Mouse (Mus musculus): ENCODE results near the gene Card14. TPM values are rescaled to one million over a fixed set of nuclear protein-coding genes. Genes with fewer than 3 reads are reported as not detected.

The Card14 gene
- polyA plus RNA-seq, 1 experiment from 2014 or later, result 0.39 TPM

- Histone ChIP-seq H3K9me3 (ENCODE audit: control insufficient read depth, low read length) (no peaks in the 10 kb centered on the region), H3K4me1 (ENCODE audit: control insufficient read depth in 2 of 2, insufficient read depth in 2 of 2, low read length in 2 of 2) (peaks cover 8 to 10% of the 10 kb centered on the region in 2 experiments), H3K27ac (replicated peaks in 1 of 2; ENCODE audit: control insufficient read depth in 1 of 2, insufficient read depth in 1 of 2, low read depth in 2 of 2, low read length in 2 of 2) (no peak overlapping the region), H3K4me3 (ENCODE audit: control insufficient read depth in 1 of 2, insufficient read depth in 1 of 2, low read depth in 1 of 2, low read length in 2 of 2) (no peak overlapping the region), H3K4me2 (ENCODE audit: low read length) (no peak overlapping the region), H3K36me3 (ENCODE audit: control insufficient read depth, insufficient read depth, low read length) (peaks cover 10% of the 10 kb centered on the region; the same call in 1 of the 2 replicates), H3K9ac (ENCODE audit: low read length) (no peak overlapping the region), H3K27me3 (ENCODE audit: control insufficient read depth, insufficient read depth, low read length) (no peaks in the 10 kb centered on the region)
- WGBS, result 57% methylated on average over 6 of the region's 6 CpGs
- no peak for ATAC-seq (ENCODE audit: insufficient number of reproducible peaks, insufficient read depth, low FRiP score, low read depth)
Measured at GRCm38 (mm10) chr11:119344865-119345264, 37.3 kb downstream of the Card14 start.

- ATAC-seq (ENCODE audit: insufficient number of reproducible peaks, insufficient read depth, low FRiP score, low read depth), result no peak
Measured at GRCm38 (mm10) chr11:119347125-119347524, 39.6 kb downstream of the Card14 start.

GRCm38 (mm10) chr11:119352113-119352512 is 44.5 kb downstream of the Card14 start:
- 73% methylated on average over 7 of the region's 7 CpGs for WGBS
- no peak overlapping the region for H3K9ac ChIP-seq (ENCODE audit: low read length)
- no peak overlapping the region for H3K4me3 ChIP-seq (ENCODE audit: control insufficient read depth in 1 of 2, insufficient read depth in 1 of 2, low read depth in 1 of 2, low read length in 2 of 2)
- H3K27me3 ChIP-seq (ENCODE audit: control insufficient read depth, insufficient read depth, low read length), result no peaks in the 10 kb centered on the region
- peaks cover 9 to 14% of the 10 kb centered on the region in 2 experiments for H3K4me1 ChIP-seq (ENCODE audit: control insufficient read depth in 2 of 2, insufficient read depth in 2 of 2, low read length in 2 of 2)
- no peak overlapping the region for H3K27ac ChIP-seq (replicated peaks in 1 of 2; ENCODE audit: control insufficient read depth in 1 of 2, insufficient read depth in 1 of 2, low read depth in 2 of 2, low read length in 2 of 2)
- no peak overlapping the region for H3K4me2 ChIP-seq (ENCODE audit: low read length)
- H3K36me3 ChIP-seq (ENCODE audit: control insufficient read depth, insufficient read depth, low read length), result 0 out of 2 replicates have a peak, but pooled peaks cover 12% of the 10 kb centered on the region
- no peaks in the 10 kb centered on the region for H3K9me3 ChIP-seq (ENCODE audit: control insufficient read depth, low read length)
- no peak for ATAC-seq (ENCODE audit: insufficient number of reproducible peaks, insufficient read depth, low FRiP score, low read depth)

More at GRCm38 (mm10) chr11:119347125-119347524, 39.6 kb downstream of the Card14 start:
- H3K4me2 ChIP-seq (ENCODE audit: low read length), result no peak overlapping the region
- H3K4me1 ChIP-seq (ENCODE audit: control insufficient read depth in 2 of 2, insufficient read depth in 2 of 2, low read length in 2 of 2), result peaks cover 6 to 8% of the 10 kb centered on the region in 2 experiments
- peaks cover 17% of the 10 kb centered on the region; the same call in 1 of the 2 replicates for H3K36me3 ChIP-seq (ENCODE audit: control insufficient read depth, insufficient read depth, low read length)
- WGBS, result 85% methylated on average over 4 of the region's 4 CpGs
- H3K27ac ChIP-seq (replicated peaks in 1 of 2; ENCODE audit: control insufficient read depth in 1 of 2, insufficient read depth in 1 of 2, low read depth in 2 of 2, low read length in 2 of 2), result no peak overlapping the region
- H3K9ac ChIP-seq (ENCODE audit: low read length), result no peak overlapping the region
- no peaks in the 10 kb centered on the region for H3K27me3 ChIP-seq (ENCODE audit: control insufficient read depth, insufficient read depth, low read length)
- H3K9me3 ChIP-seq (ENCODE audit: control insufficient read depth, low read length), result no peaks in the 10 kb centered on the region
- no peak overlapping the region for H3K4me3 ChIP-seq (ENCODE audit: control insufficient read depth in 1 of 2, insufficient read depth in 1 of 2, low read depth in 1 of 2, low read length in 2 of 2)

GRCm38 (mm10) chr11:119353946-119354345 is 46.4 kb downstream of the Card14 start:
- H3K27ac ChIP-seq (replicated peaks in 1 of 2; ENCODE audit: control insufficient read depth in 1 of 2, insufficient read depth in 1 of 2, low read depth in 2 of 2, low read length in 2 of 2), result no peak overlapping the region
- H3K27me3 ChIP-seq (ENCODE audit: control insufficient read depth, insufficient read depth, low read length), result no peaks in the 10 kb centered on the region
- H3K4me3 ChIP-seq (ENCODE audit: control insufficient read depth in 1 of 2, insufficient read depth in 1 of 2, low read depth in 1 of 2, low read length in 2 of 2), result no peak overlapping the region
- 0 out of 2 replicates have a peak overlapping the region, but pooled peaks have one; percentile 90 for H3K9ac ChIP-seq (ENCODE audit: low read length)
- ATAC-seq (ENCODE audit: insufficient number of reproducible peaks, insufficient read depth, low FRiP score, low read depth), result no peak
- no peaks in the 10 kb centered on the region for H3K9me3 ChIP-seq (ENCODE audit: control insufficient read depth, low read length)
- 76% methylated on average over 4 of the region's 4 CpGs for WGBS
- peaks cover 16% of the 10 kb centered on the region for H3K36me3 ChIP-seq (ENCODE audit: control insufficient read depth, insufficient read depth, low read length)
- H3K4me2 ChIP-seq (ENCODE audit: low read length), result no peak overlapping the region
- H3K4me1 ChIP-seq (ENCODE audit: control insufficient read depth in 2 of 2, insufficient read depth in 2 of 2, low read length in 2 of 2), result peaks cover 9 to 14% of the 10 kb centered on the region in 2 experiments

- 3% methylated on average over 16 of the region's 23 CpGs for WGBS
- ATAC-seq (ENCODE audit: insufficient number of reproducible peaks, insufficient read depth, low FRiP score, low read depth), result no peak
- peak overlapping the region; percentile 90 for H3K9ac ChIP-seq (ENCODE audit: low read length)
Measured at GRCm38 (mm10) chr11:119354798-119355442, 47.4 kb downstream of the Card14 start.

GRCm38 (mm10) chr11:119355443-119356385 is 48.1 kb downstream of the Card14 start, which contains the start of the genes Sgsh and Slc26a11:
Sgsh (minus strand) TSS chr11:119355536.
Slc26a11 (plus strand) TSS chr11:119355557.
- Histone ChIP-seq H3K9me3 (ENCODE audit: control insufficient read depth, low read length) (no peaks in the 10 kb centered on the region), H3K4me1 (ENCODE audit: control insufficient read depth in 2 of 2, insufficient read depth in 2 of 2, low read length in 2 of 2) (peaks cover 9 to 14% of the 10 kb centered on the region in 2 experiments), H3K36me3 (ENCODE audit: control insufficient read depth, insufficient read depth, low read length) (peaks cover 26% of the 10 kb centered on the region), H3K4me3 (ENCODE audit: control insufficient read depth in 1 of 2, insufficient read depth in 1 of 2, low read depth in 1 of 2, low read length in 2 of 2) (peak within 1 kb of the TSS; percentile 63 to 79), H3K27ac (replicated peaks in 1 of 2; ENCODE audit: control insufficient read depth in 1 of 2, insufficient read depth in 1 of 2, low read depth in 2 of 2, low read length in 2 of 2) (peak within 1 kb of the TSS; percentile 80 to 87), H3K4me2 (ENCODE audit: low read length) (peak within 1 kb of the TSS; percentile 90), H3K9ac (ENCODE audit: low read length) (peak within 1 kb of the TSS; percentile 90), H3K27me3 (ENCODE audit: control insufficient read depth, insufficient read depth, low read length) (no peaks in the 10 kb centered on the region)
- ATAC-seq (ENCODE audit: insufficient number of reproducible peaks, insufficient read depth, low FRiP score, low read depth), result peak; percentile 94
- WGBS, result 2% methylated on average over 36 of the region's 40 CpGs

More at GRCm38 (mm10) chr11:119354798-119355442, 47.4 kb downstream of the Card14 start:
- H3K27ac ChIP-seq (replicated peaks in 1 of 2; ENCODE audit: control insufficient read depth in 1 of 2, insufficient read depth in 1 of 2, low read depth in 2 of 2, low read length in 2 of 2), result peak overlapping the region; percentile 80 to 87
- H3K36me3 ChIP-seq (ENCODE audit: control insufficient read depth, insufficient read depth, low read length), result peaks cover 24% of the 10 kb centered on the region
- H3K4me1 ChIP-seq (ENCODE audit: control insufficient read depth in 2 of 2, insufficient read depth in 2 of 2, low read length in 2 of 2), result peaks cover 9 to 14% of the 10 kb centered on the region in 2 experiments
- H3K4me2 ChIP-seq (ENCODE audit: low read length), result peak overlapping the region; percentile 90
- peak overlapping the region; percentile 63 to 79 for H3K4me3 ChIP-seq (ENCODE audit: control insufficient read depth in 1 of 2, insufficient read depth in 1 of 2, low read depth in 1 of 2, low read length in 2 of 2)
- no peaks in the 10 kb centered on the region for H3K9me3 ChIP-seq (ENCODE audit: control insufficient read depth, low read length)
- no peaks in the 10 kb centered on the region for H3K27me3 ChIP-seq (ENCODE audit: control insufficient read depth, insufficient read depth, low read length)

- peaks cover 34% of the 10 kb centered on the region for H3K36me3 ChIP-seq (ENCODE audit: control insufficient read depth, insufficient read depth, low read length)
- WGBS, result 90% methylated on average over 10 of the region's 10 CpGs
- no peaks in the 10 kb centered on the region for H3K27me3 ChIP-seq (ENCODE audit: control insufficient read depth, insufficient read depth, low read length)
- no peak overlapping the region for H3K9ac ChIP-seq (ENCODE audit: low read length)
- no peaks in the 10 kb centered on the region for H3K9me3 ChIP-seq (ENCODE audit: control insufficient read depth, low read length)
- H3K4me3 ChIP-seq (ENCODE audit: control insufficient read depth in 1 of 2, insufficient read depth in 1 of 2, low read depth in 1 of 2, low read length in 2 of 2), result no peak overlapping the region
- H3K27ac ChIP-seq (replicated peaks in 1 of 2; ENCODE audit: control insufficient read depth in 1 of 2, insufficient read depth in 1 of 2, low read depth in 2 of 2, low read length in 2 of 2), result no peak overlapping the region
- no peak overlapping the region for H3K4me2 ChIP-seq (ENCODE audit: low read length)
- no peak for ATAC-seq (ENCODE audit: insufficient number of reproducible peaks, insufficient read depth, low FRiP score, low read depth)
- peaks cover 9 to 13% of the 10 kb centered on the region in 2 experiments for H3K4me1 ChIP-seq (ENCODE audit: control insufficient read depth in 2 of 2, insufficient read depth in 2 of 2, low read length in 2 of 2)
Measured at GRCm38 (mm10) chr11:119359089-119359488, 51.5 kb downstream of the Card14 start.
